Mouse (Mus musculus) forebrain, embryonic 12.5 days (tissue): ENCODE measurements around the gene Map7d2. TPM values are rescaled to one million over a fixed set of nuclear protein-coding genes. Genes with fewer than 3 reads are reported as not detected.

ENCODE experiments used
- ATAC-seq: fragments of 200-750 bp; cut with Nextera tagmentation; 2 replicates; pipeline ENCODE4 v1.8.0; 2017; ENCODE audit warnings: moderate TSS enrichment; ENCODE audit not compliant: low FRiP score
- H3K27ac ChIP-seq: fragments of 300-500 bp; sonication (generic); 2 replicates; pipeline ENCODE4 v1.5.1; 2016; ENCODE audit warnings: mild to moderate bottlenecking
- H3K27me3 ChIP-seq: fragments of 300-500 bp; sonication (generic); 2 replicates; pipeline ENCODE4 v1.6.1; 2016; ENCODE audit warnings: mild to moderate bottlenecking
- H3K36me3 ChIP-seq: fragments of 300-500 bp; sonication (generic); replicated peaks from 2 replicates; pipeline ENCODE4 v1.6.1; 2016; ENCODE audit warnings: mild to moderate bottlenecking
- H3K4me1 ChIP-seq: fragments of 300-500 bp; sonication (generic); 2 replicates; pipeline ENCODE4 v1.6.1; 2016
- H3K4me2 ChIP-seq: fragments of 300-500 bp; sonication (generic); 2 replicates; pipeline ENCODE4 v1.6.1; 2016; ENCODE audit warnings: mild to moderate bottlenecking, moderate library complexity
- H3K4me3 ChIP-seq: fragments of 300-500 bp; sonication (generic); replicated peaks from 2 replicates; pipeline ENCODE4 v1.5.1; 2016; ENCODE audit warnings: mild to moderate bottlenecking
- H3K9ac ChIP-seq: fragments of 300-500 bp; sonication (generic); 2 replicates; pipeline ENCODE4 v1.6.1; 2016; ENCODE audit warnings: mild to moderate bottlenecking
- H3K9me3 ChIP-seq: fragments of 300-500 bp; sonication (generic); 2 replicates; pipeline ENCODE4 v1.6.1; 2016
- WGBS: fragments of 180-500 bp; shearing (Covaris S2); methylation state at CpG from one replicate; pipeline ENCODE4 v1.1.7; 2016; 5-methylcytosine and 5-hydroxymethylcytosine counted together
- polyA plus RNA-seq: library from polyadenylated mRNA; unstranded; fragments of >200 nt; fragmentation: Nextera tagmentation; extraction: Ambion mirVana; gene quantifications from 2 replicates; pipeline ENCODE4 v1.2.1, GENCODE M21; 2016

Gene Map7d2
- polyA plus RNA-seq, 1 experiment from 2014 or later = 15.7 TPM

DNA sequence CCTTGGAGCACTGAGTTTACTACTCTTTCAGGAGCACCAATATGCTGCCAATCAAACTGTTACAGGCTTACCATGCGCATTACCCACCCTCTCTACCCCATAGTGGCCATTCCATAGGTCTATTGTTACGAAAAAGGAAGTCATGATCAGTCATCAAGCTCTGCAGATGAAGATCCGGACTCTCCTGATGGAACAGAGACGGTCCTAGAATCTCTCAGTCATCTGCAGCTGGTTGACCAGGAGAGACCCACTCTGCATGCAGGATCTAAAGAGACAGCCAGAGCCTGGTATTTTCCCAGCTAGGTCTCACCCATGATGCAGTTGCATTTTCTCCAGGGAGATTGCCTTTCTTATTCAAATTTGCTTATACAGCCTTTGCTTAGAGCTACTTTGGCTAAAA lies 108.3 kb downstream of the Map7d2 start:
- no peaks in the 10 kb centered on the region for H3K36me3 ChIP-seq
- H3K4me2 ChIP-seq = no peak overlapping the region
- no peak for ATAC-seq
- no peaks in the 10 kb centered on the region for H3K4me1 ChIP-seq
- H3K9ac ChIP-seq = no peak overlapping the region
- no peak overlapping the region for H3K27ac ChIP-seq
- 77% methylated on average over 4 of the region's 4 CpGs for WGBS
- no peaks in the 10 kb centered on the region for H3K9me3 ChIP-seq
- peaks cover 15% of the 10 kb centered on the region; the same call in 1 of the 2 replicates for H3K27me3 ChIP-seq
- no peak overlapping the region for H3K4me3 ChIP-seq

DNA sequence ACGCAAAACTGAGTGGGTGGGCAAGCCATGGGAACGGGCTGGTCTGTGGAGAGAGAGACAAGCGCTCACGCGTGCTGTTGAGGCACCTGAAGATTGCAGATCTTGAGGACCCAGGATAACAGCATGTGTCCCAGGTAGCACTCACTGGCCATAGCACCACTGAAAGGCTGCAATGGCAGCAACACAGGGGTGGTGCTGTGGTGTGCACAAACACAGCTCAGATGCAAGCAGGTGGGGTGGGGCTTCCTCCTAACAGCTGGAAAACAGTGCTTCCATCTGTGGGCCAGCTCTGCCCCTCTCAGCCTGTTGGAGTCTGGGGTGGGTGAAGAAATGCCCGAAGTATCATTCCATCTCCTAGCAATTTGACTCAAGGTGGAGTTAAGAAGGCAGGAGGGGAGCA lies 112.0 kb downstream of the Map7d2 start, which contains the start of gene Bclaf3:
Bclaf3 (plus strand) TSS at position 301 of the 400 bp plus-strand sequence.
- H3K9ac ChIP-seq = no peak within 1 kb of the TSS
- H3K27ac ChIP-seq = no peak within 1 kb of the TSS
- ATAC-seq = no peak
- H3K4me3 ChIP-seq = no peak within 1 kb of the TSS
- no peaks in the 10 kb centered on the region for H3K9me3 ChIP-seq
- no peak within 1 kb of the TSS for H3K4me2 ChIP-seq
- peaks cover 22% of the 10 kb centered on the region for H3K27me3 ChIP-seq
- WGBS = 83% methylated on average over 6 of the region's 6 CpGs
- H3K36me3 ChIP-seq = no peaks in the 10 kb centered on the region
- no peaks in the 10 kb centered on the region for H3K4me1 ChIP-seq

DNA sequence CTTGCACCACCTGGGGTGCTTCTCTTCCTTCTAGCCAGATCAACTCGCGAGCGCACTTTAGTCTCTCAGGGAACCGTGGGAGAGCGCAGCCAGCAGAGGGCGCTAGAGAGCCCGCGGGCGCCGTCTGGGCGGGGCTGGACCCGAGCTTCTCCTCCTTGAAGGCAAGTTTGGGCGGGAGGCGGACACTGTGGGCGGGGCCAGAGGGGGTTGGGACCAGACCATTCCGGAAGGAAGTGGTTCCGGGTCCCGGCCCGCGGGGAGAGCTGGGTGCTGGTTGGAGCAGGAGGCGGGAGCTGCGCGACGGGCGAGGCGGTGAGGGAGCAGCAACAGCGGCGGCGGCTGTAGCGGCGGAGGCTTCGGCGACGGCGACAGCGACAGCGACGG lies 118.0 kb downstream of the Map7d2 start:
- 13% methylated on average over 37 of the region's 38 CpGs for WGBS
- H3K4me1 ChIP-seq = no peaks in the 10 kb centered on the region
- no peaks in the 10 kb centered on the region for H3K36me3 ChIP-seq
- H3K9ac ChIP-seq = peak overlapping the region; percentile 76
- no peaks in the 10 kb centered on the region for H3K9me3 ChIP-seq
- peak overlapping the region; percentile 50 for H3K4me2 ChIP-seq
- peak overlapping the region; percentile 86 for H3K27ac ChIP-seq
- peak overlapping the region; percentile 66 for H3K4me3 ChIP-seq
- peak; percentile 99 for ATAC-seq
- peaks cover 13% of the 10 kb centered on the region for H3K27me3 ChIP-seq

DNA sequence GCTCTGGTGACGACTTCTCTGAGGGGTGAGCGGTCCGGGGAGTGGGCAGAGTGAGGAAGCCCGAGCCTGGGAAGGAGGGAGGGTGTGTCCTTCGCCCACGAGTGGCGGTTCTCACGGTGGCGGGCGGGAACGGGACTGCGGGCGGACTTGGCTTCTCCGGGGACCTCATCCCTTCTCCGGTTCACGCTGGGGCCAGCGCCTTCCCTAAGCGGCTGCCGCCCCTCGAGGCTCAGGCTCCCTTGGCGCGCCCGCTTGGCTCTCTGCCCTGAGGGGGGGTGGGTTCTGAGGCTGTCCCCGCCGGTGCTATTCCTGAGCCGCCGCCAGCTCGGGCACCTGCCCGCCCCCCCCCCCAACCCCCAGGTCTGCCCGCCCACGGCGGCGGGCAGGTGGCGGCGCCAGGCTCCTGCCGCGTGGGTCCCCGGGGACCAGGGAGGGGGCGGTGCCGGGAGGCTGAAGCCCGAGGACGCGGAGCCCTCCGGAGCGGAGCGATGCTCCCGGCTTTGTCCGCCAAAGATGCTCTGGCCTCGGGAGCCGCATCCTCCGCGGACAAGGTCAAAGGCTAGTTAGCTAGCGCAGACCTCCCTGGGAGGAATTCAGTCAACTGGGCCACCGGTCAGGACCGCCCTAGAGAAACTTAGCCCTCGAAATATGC lies 118.6 kb downstream of the Map7d2 start:
- Histone ChIP-seq H3K4me2 (peak overlapping the region; percentile 50), H3K27ac (peak overlapping the region; percentile 86), H3K9ac (peak overlapping the region; percentile 76), H3K4me1 (no peaks in the 10 kb centered on the region), H3K9me3 (no peaks in the 10 kb centered on the region), H3K4me3 (peak overlapping the region; percentile 66), H3K36me3 (no peaks in the 10 kb centered on the region), H3K27me3 (peaks cover 8% of the 10 kb centered on the region; the same call in 1 of the 2 replicates)
- peak; percentile 59 for ATAC-seq
- WGBS = 23% methylated on average over 40 of the region's 56 CpGs

DNA sequence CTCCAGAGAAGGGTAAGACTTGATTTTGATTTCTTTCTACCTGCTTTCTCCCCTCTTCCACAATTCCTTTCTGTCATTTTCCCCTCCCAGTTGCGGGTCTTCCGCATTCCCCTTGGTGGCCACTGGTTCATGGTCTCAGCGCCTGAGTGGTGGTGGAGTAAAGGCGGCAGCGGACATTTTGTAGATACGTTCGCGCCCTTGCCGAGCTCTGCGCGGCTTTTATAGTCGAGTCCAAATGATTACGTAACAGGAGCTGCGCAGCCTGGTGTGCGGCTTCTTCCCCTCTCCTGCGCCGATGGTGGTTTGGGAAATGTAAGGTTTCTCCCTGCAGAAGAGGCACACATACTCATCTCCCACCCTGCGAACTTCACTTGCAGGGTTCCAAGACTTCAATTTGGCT lies 127.6 kb downstream of the Map7d2 start:
- ATAC-seq = no peak
- Histone ChIP-seq H3K4me1 (no peaks in the 10 kb centered on the region), H3K27me3 (peaks cover 7% of the 10 kb centered on the region; the same call in 1 of the 2 replicates), H3K4me3 (no peak overlapping the region), H3K36me3 (0 out of 2 replicates have a peak, but pooled peaks cover 3% of the 10 kb centered on the region), H3K9me3 (no peaks in the 10 kb centered on the region), H3K9ac (no peak overlapping the region), H3K4me2 (no peak overlapping the region), H3K27ac (no peak overlapping the region)
- 89% methylated on average over 18 of the region's 18 CpGs for WGBS

DNA sequence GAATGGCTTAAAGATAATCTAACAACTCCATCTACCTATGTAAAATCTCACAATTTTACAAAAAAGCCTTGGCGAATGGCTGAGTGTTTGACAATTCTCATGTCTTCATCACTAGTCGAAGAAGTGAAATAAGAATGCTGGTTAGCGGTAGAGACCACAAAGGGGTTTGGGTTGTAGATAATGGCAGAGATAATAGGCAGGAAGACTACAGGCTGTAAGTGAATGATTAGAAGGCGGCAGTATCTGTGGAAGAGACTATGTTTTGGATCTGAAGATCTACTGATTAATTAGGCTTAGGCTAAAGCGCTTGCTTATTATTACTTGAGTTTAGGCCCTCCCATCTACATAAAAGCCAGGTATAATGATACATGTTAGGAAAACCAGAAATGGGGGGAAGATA lies 132.7 kb downstream of the Map7d2 start:
- Histone ChIP-seq H3K36me3 (0 out of 2 replicates have a peak, but pooled peaks cover 4% of the 10 kb centered on the region), H3K4me1 (no peaks in the 10 kb centered on the region), H3K4me2 (no peak overlapping the region), H3K9me3 (no peaks in the 10 kb centered on the region), H3K27ac (no peak overlapping the region), H3K27me3 (no peaks in the 10 kb centered on the region), H3K4me3 (no peak overlapping the region), H3K9ac (no peak overlapping the region)
- WGBS = 92% methylated on average over 5 of the region's 5 CpGs
- ATAC-seq = no peak

Other genes starting within 250 kb of the Map7d2 start
- 4.3 and 4.5 TPM in 2 replicates for gene Rps6ka3, start 204.3 kb upstream of the Map7d2 start, polyA plus RNA-seq
- 155 and 170 TPM in 2 replicates for gene Eif1ax, start 42.4 kb upstream of the Map7d2 start, polyA plus RNA-seq
- 32.6 and 35.3 TPM in 2 replicates for gene Bclaf3, start 112.1 kb downstream of the Map7d2 start, polyA plus RNA-seq
- 31.1 and 31.2 TPM in 2 replicates for gene Sh3kbp1, start 212.7 kb downstream of the Map7d2 start, polyA plus RNA-seq